Mouse (Mus musculus) cerebellum, adult 9-11 months (tissue): ENCODE data around the gene Tubb2b.

Source experiments
- DNase-seq: peaks from one replicate; pipeline ENCODE4 v3.0.0; 2022

Tubb2b gene

DNA sequence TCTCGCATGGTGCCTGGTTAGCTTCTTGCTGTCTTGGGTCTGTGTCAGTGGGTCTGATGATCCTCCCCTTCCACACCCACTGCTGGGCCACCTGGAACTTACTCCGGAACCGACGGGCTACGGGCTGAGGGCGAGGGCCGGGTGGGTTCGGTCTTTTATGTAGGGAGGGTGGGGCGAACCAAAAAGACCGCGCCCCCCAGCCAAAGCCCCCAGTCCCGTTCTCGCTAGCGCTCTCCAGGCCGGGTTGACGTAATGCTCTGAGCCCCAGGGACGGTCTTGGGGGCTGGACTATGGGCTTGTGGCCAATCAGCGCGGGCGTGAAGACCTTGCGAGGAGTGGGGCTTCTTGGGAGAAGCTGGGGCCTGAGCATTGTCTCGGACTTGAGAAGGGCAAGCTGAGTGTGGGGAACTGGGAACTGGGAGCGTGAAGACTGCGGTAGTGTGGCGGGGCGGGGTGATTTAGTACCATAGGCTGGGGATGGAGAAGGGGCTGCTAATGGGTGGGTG lies at the start of gene Tubb2b:
TSS of gene Tubb2b (minus strand) at position 241 of the 506 bp plus-strand sequence.
- DNase-seq: peak; percentile 44

GRCm38 (mm10) chr13:34174025-34174424 lies 43.8 kb upstream of the Tubb2b start:
- DNase-seq: no peak

DNA sequence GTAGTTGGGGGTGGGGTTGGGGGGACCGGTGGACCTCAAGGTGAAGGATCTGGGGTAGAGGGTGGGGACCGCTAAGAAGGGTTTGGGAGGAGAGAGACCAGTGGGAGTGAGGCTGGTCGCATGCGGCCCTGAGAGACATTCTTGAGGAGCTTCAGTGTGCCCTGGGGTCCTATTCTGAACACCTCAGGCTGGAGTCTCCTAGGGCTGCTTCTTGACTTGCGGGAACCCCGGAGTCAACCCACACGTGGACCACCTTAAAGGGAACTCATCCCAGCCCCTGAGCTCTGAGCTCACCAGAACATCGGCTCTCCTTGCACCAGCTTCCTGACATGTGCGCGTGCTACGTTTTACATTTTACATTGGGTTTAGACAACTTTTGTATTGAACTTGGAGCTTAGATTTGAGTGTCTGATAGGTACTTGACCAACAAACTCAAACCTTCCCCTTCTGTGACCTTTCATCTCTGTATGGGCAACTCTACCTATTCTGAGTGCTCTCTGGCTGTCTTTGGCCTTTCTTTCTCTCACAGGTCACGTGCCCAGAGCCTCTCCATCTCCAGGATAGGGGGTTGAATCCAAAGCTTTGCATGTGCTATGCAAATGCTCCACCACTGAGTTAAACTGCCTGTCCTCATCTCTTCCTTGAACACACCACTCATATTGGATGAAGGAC lies 33.2 kb upstream of the Tubb2b start:
- no peak for DNase-seq

DNA sequence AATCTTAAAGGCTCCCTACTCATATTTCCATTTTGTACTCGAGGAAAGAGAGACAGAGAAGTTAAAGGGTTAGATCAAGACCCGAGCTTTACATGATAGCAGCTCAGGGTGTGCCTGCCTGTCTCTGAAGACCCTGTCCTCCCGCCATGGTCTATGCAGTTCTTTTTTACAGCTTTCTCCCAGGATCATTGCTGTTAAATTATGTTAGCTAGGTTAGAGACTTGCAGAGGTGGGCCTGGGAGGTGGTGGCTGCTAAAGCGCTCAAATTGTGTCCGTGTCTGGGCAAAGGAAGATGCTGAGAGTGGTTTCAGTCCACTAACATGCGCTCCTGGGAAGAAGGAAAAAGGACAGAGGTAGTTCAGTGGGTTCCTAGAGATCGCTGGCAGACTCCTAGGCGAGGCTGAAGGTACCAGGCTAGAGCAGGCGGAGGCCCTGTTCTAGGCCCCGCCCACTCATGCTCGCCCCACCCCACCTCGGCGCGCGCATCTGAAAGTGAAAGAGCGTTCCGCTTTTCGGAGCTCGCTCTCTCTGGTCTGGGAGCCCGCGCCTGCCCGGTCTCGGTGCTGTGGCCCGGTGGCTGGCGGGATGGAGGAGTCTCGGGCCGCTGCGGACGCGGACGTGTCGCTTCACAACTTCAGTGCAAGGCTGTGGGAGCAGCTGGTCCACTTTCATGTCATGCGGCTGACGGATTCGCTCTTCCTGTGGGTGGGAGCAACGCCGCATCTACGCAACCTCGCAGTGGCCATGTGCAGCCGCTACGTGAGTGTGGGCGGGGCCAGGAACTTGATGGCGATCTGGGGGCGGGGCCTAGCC lies 32.4 kb upstream of the Tubb2b start, which contains the start of gene Psmg4:
TSS of gene Psmg4 (plus strand) at position 474 of the 813 bp plus-strand sequence.
- DNase-seq: peak; percentile 93

- no peak for DNase-seq
These were observed 29.7 kb upstream of the Tubb2b start for GRCm38 (mm10) chr13:34159926-34160325.

- DNase-seq: no peak
These were observed 27.4 kb upstream of the Tubb2b start for GRCm38 (mm10) chr13:34157596-34158157.

DNA sequence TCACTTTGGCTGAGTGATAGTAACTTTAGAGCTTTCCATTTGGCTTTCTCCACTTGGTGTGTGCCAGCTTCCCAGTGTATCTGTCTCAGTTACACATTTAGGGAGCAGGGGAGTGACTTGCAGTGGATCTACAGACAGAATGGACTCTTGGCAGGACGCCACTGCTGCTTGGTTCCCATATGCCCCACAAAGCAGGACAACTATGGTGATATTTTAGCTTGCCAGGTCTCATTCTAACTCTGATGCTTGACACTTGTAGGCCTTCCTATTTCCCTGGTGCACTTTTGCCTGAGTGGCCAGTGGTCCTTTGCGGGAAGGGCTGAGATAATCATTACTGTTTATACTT lies 26.5 kb upstream of the Tubb2b start:
- DNase-seq: peak; percentile 87

DNA sequence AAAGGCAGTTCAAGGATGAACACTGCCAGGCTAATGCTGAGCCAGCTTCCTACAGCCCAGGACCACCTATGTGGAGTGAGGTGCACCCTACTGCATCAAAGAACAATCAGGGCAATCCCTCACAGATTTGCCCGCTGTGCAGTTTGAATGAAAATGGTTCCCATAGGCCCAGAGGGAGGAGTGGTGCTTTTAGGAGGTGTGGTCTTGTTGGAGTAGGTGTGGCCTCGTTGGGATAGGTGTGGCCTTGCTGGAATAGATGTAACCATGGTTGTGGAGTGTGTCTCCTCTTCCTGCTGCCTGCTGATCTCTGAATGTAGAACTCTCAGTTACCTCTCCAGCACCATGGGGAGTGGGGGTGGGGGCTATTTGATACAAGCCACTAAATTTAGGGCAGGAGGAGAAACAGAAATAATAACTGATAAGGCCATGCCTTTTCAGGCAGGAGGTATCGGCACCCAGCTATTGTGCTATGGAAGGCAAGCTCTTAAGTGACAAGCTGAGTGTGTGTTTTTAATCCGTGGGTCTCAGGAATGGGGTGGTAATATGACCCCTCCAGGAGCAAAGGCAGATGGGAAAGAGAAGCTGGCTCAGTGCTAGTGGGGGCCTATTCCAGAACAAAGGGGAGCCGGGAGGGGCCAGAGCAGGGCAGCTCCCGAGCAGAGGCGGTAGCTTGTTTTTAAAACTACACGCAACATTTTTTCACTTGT lies 26.0 kb upstream of the Tubb2b start:
- DNase-seq: peak; percentile 48

GRCm38 (mm10) chr13:34154931-34155272 lies 24.6 kb upstream of the Tubb2b start:
- peak; percentile 63 for DNase-seq

- DNase-seq: peak; percentile 69
These were observed 24.1 kb upstream of the Tubb2b start for GRCm38 (mm10) chr13:34154217-34154930.

- DNase-seq: peak; percentile 70
These were observed 23.2 kb upstream of the Tubb2b start for GRCm38 (mm10) chr13:34153254-34154011.

DNA sequence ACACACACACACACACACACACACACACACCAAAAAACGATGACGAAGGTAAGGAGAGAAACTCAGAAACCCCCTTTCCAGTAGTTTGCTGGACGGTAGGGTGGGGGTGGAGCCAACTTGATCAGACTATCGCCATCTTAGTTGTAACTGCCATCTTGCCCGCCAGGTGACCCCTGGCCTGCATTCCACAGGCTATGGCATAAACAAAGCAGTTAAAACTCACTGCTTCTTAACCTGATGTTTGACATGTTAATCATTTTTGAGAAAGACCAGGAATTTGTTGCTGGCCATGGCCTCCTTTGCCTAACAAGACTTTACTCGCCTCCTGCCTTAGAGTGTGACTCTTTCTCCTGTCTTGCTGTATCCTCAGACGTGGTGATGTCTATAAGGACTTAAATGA lies 22.4 kb upstream of the Tubb2b start:
- no peak for DNase-seq

GRCm38 (mm10) chr13:34151425-34151824 lies 21.2 kb upstream of the Tubb2b start:
- no peak for DNase-seq

- no peak for DNase-seq
These were observed 20.2 kb upstream of the Tubb2b start for GRCm38 (mm10) chr13:34150271-34151027.

- DNase-seq: no peak
These were observed 19.4 kb upstream of the Tubb2b start for GRCm38 (mm10) chr13:34149463-34150176.

GRCm38 (mm10) chr13:34148767-34149392 lies 18.6 kb upstream of the Tubb2b start:
- peak; percentile 73 for DNase-seq

GRCm38 (mm10) chr13:34148181-34148580 lies 17.9 kb upstream of the Tubb2b start:
- DNase-seq: no peak

DNA sequence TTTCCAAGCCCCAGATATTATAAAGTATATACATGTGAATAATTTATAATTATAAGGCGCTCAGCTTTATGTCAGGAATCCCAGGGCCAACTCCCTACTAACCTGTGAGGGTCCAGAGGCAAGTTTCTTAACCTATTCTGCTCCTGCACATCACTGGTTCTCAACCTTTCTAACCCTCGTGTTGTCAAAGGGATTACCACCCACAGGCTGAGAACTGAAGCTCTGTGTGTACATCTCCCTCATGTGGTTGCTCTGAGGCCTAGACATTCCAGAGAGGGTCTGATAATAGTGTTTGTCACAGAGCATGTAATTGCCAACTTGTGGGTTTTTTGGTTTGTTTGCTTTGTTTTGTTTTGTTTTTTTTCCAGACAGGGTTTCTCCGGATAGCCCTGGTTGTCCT lies 16.6 kb upstream of the Tubb2b start:
- no peak for DNase-seq

GRCm38 (mm10) chr13:34143389-34143788 lies 13.1 kb upstream of the Tubb2b start:
- DNase-seq: no peak

- peak; percentile 49 for DNase-seq
These were observed 6.3 kb upstream of the Tubb2b start for GRCm38 (mm10) chr13:34136605-34137004.
